Mouse (Mus musculus): Measurements from ENCODE around the gene Banf1.

GRCm38 (mm10) chr19:5413840-5414239 lies 46.9 kb upstream of the Banf1 start:
- TF ChIP-seq GATA1 (IDR thresholded peaks at IDR 0.05; ENCODE audit: borderline replicate concordance, low read length), result no peak
- no peak for TF ChIP-seq FLI1 (IDR thresholded peaks at IDR 0.05; ENCODE audit: low read length)
